Mouse (Mus musculus): ENCODE data around the gene Mvb12a. TPM values are rescaled to one million over a fixed set of nuclear protein-coding genes. Genes with fewer than 3 reads are reported as not detected.

Mvb12a gene
- 40.4 and 41.4 TPM in 2 replicates for total RNA-seq (2014; fragmentation: Nextera tagmentation)
- total RNA-seq (2017), result 56.2 and 75.9 TPM in 2 replicates
- polyA plus RNA-seq (2012), result 132 and 166 TPM in 2 replicates

GRCm38 (mm10) chr8:71542632-71543343 is at the start of gene Mvb12a:
Gene Mvb12a (plus strand): TSS chr8:71542922.
- DNase-seq (ENCODE audit: low spot score) (peak; percentile 90), ATAC-seq (ENCODE audit: extremely low read depth, insufficient number of reproducible peaks, low FRiP score, poor library complexity, severe bottlenecking) (peak; percentile 88)
- peaks cover 41% of the 10 kb centered on the region for H3K36me3 ChIP-seq (replicated peaks)
- H3K27me3 ChIP-seq (ENCODE audit: insufficient read depth, low read length), result no peaks in the 10 kb centered on the region
- peak within 1 kb of the TSS; percentile 96 for H3K4me3 ChIP-seq (ENCODE audit: low read depth, low read length)
- TF ChIP-seq CTCF (IDR thresholded peaks at IDR 0.05; ENCODE audit: low read depth, low read length) (no peak), POLR2AphosphoS5 (IDR thresholded peaks at IDR 0.05; ENCODE audit: insufficient replicate concordance, low read depth, low read length) (no peak), TAL1 (conservative IDR thresholded peaks at IDR 0.05; ENCODE audit: low read depth, low read length) (no peak)
- H3K4me1 ChIP-seq (ENCODE audit: insufficient read depth, low read depth, low read length), result peaks cover 35% of the 10 kb centered on the region
- no peaks in the 10 kb centered on the region for H3K9me3 ChIP-seq (replicated peaks)

- H3K9me3 ChIP-seq (replicated peaks), result no peaks in the 10 kb centered on the region
- peaks cover 12% of the 10 kb centered on the region for H3K4me1 ChIP-seq (ENCODE audit: insufficient read depth, low read depth, low read length)
- H3K4me3 ChIP-seq (ENCODE audit: low read depth, low read length), result no peak overlapping the region
- ATAC-seq (ENCODE audit: extremely low read depth, insufficient number of reproducible peaks, low FRiP score, poor library complexity, severe bottlenecking) (peak; percentile 34; the same call in 1 of the 2 replicates), DNase-seq (ENCODE audit: low spot score) (peak; percentile 81)
- H3K27me3 ChIP-seq (ENCODE audit: insufficient read depth, low read length), result no peaks in the 10 kb centered on the region
- H3K36me3 ChIP-seq (replicated peaks), result peaks cover 60% of the 10 kb centered on the region
- TF ChIP-seq TAL1 (conservative IDR thresholded peaks at IDR 0.05; ENCODE audit: low read depth, low read length) (no peak), CTCF (IDR thresholded peaks at IDR 0.05; ENCODE audit: low read depth, low read length) (peak; percentile 47)
Observed at GRCm38 (mm10) chr8:71495039-71495438, 47.7 kb upstream of the Mvb12a start.

GRCm38 (mm10) chr8:71495811-71496210 is 46.9 kb upstream of the Mvb12a start:
- DNase-seq (ENCODE audit: low spot score), result no peak
- Histone ChIP-seq H3K27me3 (ENCODE audit: insufficient read depth, low read length) (no peaks in the 10 kb centered on the region), H3K9me3 (replicated peaks) (no peaks in the 10 kb centered on the region), H3K4me3 (ENCODE audit: low read depth, low read length) (no peak overlapping the region), H3K4me1 (ENCODE audit: insufficient read depth, low read depth, low read length) (peaks cover 8% of the 10 kb centered on the region), H3K36me3 (replicated peaks) (peaks cover 53% of the 10 kb centered on the region)
- TF ChIP-seq GATA2 (IDR thresholded peaks at IDR 0.05; ENCODE audit: borderline replicate concordance, low read depth, low read length) (no peak), TAL1 (conservative IDR thresholded peaks at IDR 0.05; ENCODE audit: low read depth, low read length) (no peak), POLR2AphosphoS5 (IDR thresholded peaks at IDR 0.05; ENCODE audit: insufficient replicate concordance, low read depth, low read length) (no peak), CTCF (IDR thresholded peaks at IDR 0.05; ENCODE audit: low read depth, low read length) (no peak), GATA1 (IDR thresholded peaks at IDR 0.05; ENCODE audit: borderline replicate concordance, low read length) (no peak)
- no peak for ATAC-seq (ENCODE audit: extremely low read depth, insufficient number of reproducible peaks, low FRiP score, poor library complexity, severe bottlenecking)

- Histone ChIP-seq H3K9me3 (replicated peaks) (no peaks in the 10 kb centered on the region), H3K4me3 (ENCODE audit: low read depth, low read length) (no peak overlapping the region), H3K36me3 (replicated peaks) (peaks cover 46% of the 10 kb centered on the region), H3K4me1 (ENCODE audit: insufficient read depth, low read depth, low read length) (peaks cover 4% of the 10 kb centered on the region), H3K27me3 (ENCODE audit: insufficient read depth, low read length) (no peaks in the 10 kb centered on the region)
- DNase-seq (ENCODE audit: low spot score) (no peak), ATAC-seq (ENCODE audit: extremely low read depth, insufficient number of reproducible peaks, low FRiP score, poor library complexity, severe bottlenecking) (no peak)
- TF ChIP-seq POLR2AphosphoS5 (IDR thresholded peaks at IDR 0.05; ENCODE audit: insufficient replicate concordance, low read depth, low read length) (no peak), TAL1 (conservative IDR thresholded peaks at IDR 0.05; ENCODE audit: low read depth, low read length) (no peak), GATA2 (IDR thresholded peaks at IDR 0.05; ENCODE audit: borderline replicate concordance, low read depth, low read length) (no peak), CTCF (IDR thresholded peaks at IDR 0.05; ENCODE audit: low read depth, low read length) (no peak), GATA1 (IDR thresholded peaks at IDR 0.05; ENCODE audit: borderline replicate concordance, low read length) (no peak)
Observed at GRCm38 (mm10) chr8:71496481-71496880, 46.2 kb upstream of the Mvb12a start.

GRCm38 (mm10) chr8:71497077-71497645 is 45.6 kb upstream of the Mvb12a start:
- DNase-seq (ENCODE audit: low spot score) (no peak), ATAC-seq (ENCODE audit: extremely low read depth, insufficient number of reproducible peaks, low FRiP score, poor library complexity, severe bottlenecking) (no peak)
- Histone ChIP-seq H3K36me3 (replicated peaks) (peaks cover 39% of the 10 kb centered on the region), H3K4me3 (ENCODE audit: low read depth, low read length) (no peak overlapping the region), H3K27me3 (ENCODE audit: insufficient read depth, low read length) (no peaks in the 10 kb centered on the region), H3K9me3 (replicated peaks) (no peaks in the 10 kb centered on the region), H3K4me1 (ENCODE audit: insufficient read depth, low read depth, low read length) (peaks cover 4% of the 10 kb centered on the region; the same call in 1 of the 2 replicates)
- no peak for TF ChIP-seq GATA1 (IDR thresholded peaks at IDR 0.05; ENCODE audit: borderline replicate concordance, low read length)
- TF ChIP-seq POLR2AphosphoS5 (IDR thresholded peaks at IDR 0.05; ENCODE audit: insufficient replicate concordance, low read depth, low read length), result no peak
- no peak for TF ChIP-seq GATA2 (IDR thresholded peaks at IDR 0.05; ENCODE audit: borderline replicate concordance, low read depth, low read length)
- no peak for TF ChIP-seq CTCF (IDR thresholded peaks at IDR 0.05; ENCODE audit: low read depth, low read length)
- TF ChIP-seq TAL1 (conservative IDR thresholded peaks at IDR 0.05; ENCODE audit: low read depth, low read length), result no peak

GRCm38 (mm10) chr8:71497881-71498501 is 44.7 kb upstream of the Mvb12a start:
- H3K36me3 ChIP-seq (replicated peaks), result peaks cover 31% of the 10 kb centered on the region
- no peak overlapping the region for H3K4me3 ChIP-seq (ENCODE audit: low read depth, low read length)
- H3K27me3 ChIP-seq (ENCODE audit: insufficient read depth, low read length), result no peaks in the 10 kb centered on the region
- TF ChIP-seq GATA2 (IDR thresholded peaks at IDR 0.05; ENCODE audit: borderline replicate concordance, low read depth, low read length) (no peak), TAL1 (conservative IDR thresholded peaks at IDR 0.05; ENCODE audit: low read depth, low read length) (no peak), POLR2AphosphoS5 (IDR thresholded peaks at IDR 0.05; ENCODE audit: insufficient replicate concordance, low read depth, low read length) (no peak), GATA1 (IDR thresholded peaks at IDR 0.05; ENCODE audit: borderline replicate concordance, low read length) (no peak), CTCF (IDR thresholded peaks at IDR 0.05; ENCODE audit: low read depth, low read length) (no peak)
- DNase-seq (ENCODE audit: low spot score) (no peak), ATAC-seq (ENCODE audit: extremely low read depth, insufficient number of reproducible peaks, low FRiP score, poor library complexity, severe bottlenecking) (no peak)
- no peaks in the 10 kb centered on the region for H3K9me3 ChIP-seq (replicated peaks)
- H3K4me1 ChIP-seq (ENCODE audit: insufficient read depth, low read depth, low read length), result peaks cover 4% of the 10 kb centered on the region; the same call in 1 of the 2 replicates
